Mouse (Mus musculus) myocyte (in vitro differentiated cells): ENCODE results near the gene Lrrc8c.

ENCODE experiments used
- CEBPB ChIP-seq: IDR thresholded peaks from 2 replicates; pipeline ENCODE4 v1.6.1; 2011; ENCODE audit warnings: mild to moderate bottlenecking, moderate library complexity; ENCODE audit not compliant: poor library complexity, insufficient read depth, severe bottlenecking
- E2F4 ChIP-seq: IDR thresholded peaks from one replicate; pipeline ENCODE4 v1.6.1; 2011; ENCODE audit warnings: mild to moderate bottlenecking, control low read depth, moderate library complexity; ENCODE audit not compliant: insufficient read depth
- MAX ChIP-seq: IDR thresholded peaks from one replicate; pipeline ENCODE4 v1.6.1; 2011; ENCODE audit warnings: low read depth, mild to moderate bottlenecking, control low read depth
- MYOG ChIP-seq, 3 experiments: IDR thresholded peaks; one replicate each; pipeline ENCODE4 v1.6.1; 2011; ENCODE audit warnings: control low read depth in 2 of 3, low read depth in 2 of 3, mild to moderate bottlenecking in 2 of 3; ENCODE audit not compliant: insufficient read length in 2 of 3, control insufficient read depth in 1 of 3, insufficient read depth in 1 of 3
- POLR2A ChIP-seq: IDR thresholded peaks from one replicate; pipeline ENCODE4 v1.6.1; 2011; ENCODE audit warnings: low read depth, mild to moderate bottlenecking, control low read depth, moderate library complexity; ENCODE audit not compliant: insufficient read length
- POLR2AphosphoS2 ChIP-seq: IDR thresholded peaks from one replicate; pipeline ENCODE4 v1.6.1; 2011; ENCODE audit warnings: low read depth, control low read depth; ENCODE audit not compliant: insufficient read length
- REST ChIP-seq: IDR thresholded peaks from one replicate; pipeline ENCODE4 v1.6.1; 2011; ENCODE audit warnings: mild to moderate bottlenecking, control low read depth, moderate library complexity; ENCODE audit not compliant: insufficient read depth, insufficient read length
- TCF12 ChIP-seq: IDR thresholded peaks from one replicate; pipeline ENCODE4 v1.6.1; 2011; ENCODE audit warnings: mild to moderate bottlenecking, control low read depth; ENCODE audit not compliant: poor library complexity, insufficient read depth, severe bottlenecking
- USF1 ChIP-seq: IDR thresholded peaks from one replicate; pipeline ENCODE4 v1.6.1; 2011; ENCODE audit warnings: low read depth, mild to moderate bottlenecking, control low read depth, moderate library complexity

DNA sequence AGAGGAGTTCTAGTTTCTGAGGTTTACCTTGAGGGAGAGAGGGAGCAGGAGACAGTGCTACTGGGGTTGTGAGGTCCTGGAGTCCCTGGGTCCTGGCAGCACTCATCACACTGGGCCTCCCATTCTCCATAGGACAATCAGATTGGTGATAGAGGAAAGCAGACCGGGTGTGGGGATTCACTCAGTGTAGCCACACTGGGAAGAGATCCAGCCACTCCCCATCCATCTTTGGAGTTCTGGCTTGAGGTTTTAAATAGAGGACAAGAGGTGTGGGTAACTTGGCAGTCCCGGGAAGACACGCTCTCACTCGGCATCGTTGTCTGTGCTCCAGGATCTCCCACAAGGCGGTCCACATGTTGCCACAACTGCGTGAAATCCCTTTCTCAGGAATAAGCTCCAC, 127.9 kb downstream of the Lrrc8c start:
- TF ChIP-seq USF1, result no peak
- no peak for TF ChIP-seq CEBPB
- no peak for TF ChIP-seq TCF12
- no peak for TF ChIP-seq POLR2A
- TF ChIP-seq MAX, result no peak
- TF ChIP-seq E2F4, result no peak
- no peak for TF ChIP-seq MYOG (IDR thresholded peaks at IDR 0.05; ENCODE audit: control insufficient read depth in 1 of 3, insufficient read depth in 1 of 3, insufficient read length in 2 of 3, low read depth in 2 of 3)
- no peak for TF ChIP-seq POLR2AphosphoS2
- TF ChIP-seq REST, result no peak
